Mouse (Mus musculus): Measurements from ENCODE around the gene Hivep2. TPM values are rescaled to one million over a fixed set of nuclear protein-coding genes. Genes with fewer than 3 reads are reported as not detected.
A peak's percentile ranks its signal among the peaks of the same experiment; 100 is the strongest.

The Hivep2 gene
- polyA plus RNA-seq, 1 experiment: 8.7 TPM

DNA sequence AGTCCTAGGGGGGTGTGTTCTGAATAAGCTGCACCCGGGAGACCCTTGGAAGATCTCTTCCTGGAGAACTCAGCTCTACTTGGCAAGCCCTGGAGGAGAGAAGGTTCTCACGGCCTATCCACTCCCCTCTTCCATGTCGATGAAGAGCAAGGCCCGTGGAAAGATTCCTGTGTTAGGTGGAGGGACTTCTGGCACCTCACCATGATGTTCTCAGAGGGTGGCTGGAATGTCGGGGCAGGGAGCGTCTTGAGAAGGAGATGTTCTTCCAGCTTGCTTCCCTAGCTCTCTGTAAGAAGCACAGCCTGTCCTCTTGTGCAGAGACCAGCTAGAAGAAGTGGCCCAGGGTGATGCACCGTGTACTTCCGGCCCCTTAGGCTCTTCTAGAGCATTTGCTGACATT is 134.2 kb downstream of the Hivep2 start:
- no peaks in the 10 kb centered on the region for H3K4me1 ChIP-seq (ENCODE audit: control insufficient read depth, insufficient read depth, insufficient read length)
- TF ChIP-seq CTCF (IDR thresholded peaks at IDR 0.05; ENCODE audit: extremely low read depth, insufficient read depth, insufficient read length, insufficient replicate concordance) (no peak), POLR2A (IDR thresholded peaks at IDR 0.05; ENCODE audit: low read depth, low read length) (no peak)
- no peak overlapping the region for H3K27ac ChIP-seq (ENCODE audit: insufficient read depth, low read length)
- no peak overlapping the region for H3K4me3 ChIP-seq (ENCODE audit: extremely low read depth, insufficient read depth, insufficient read length)
- no peaks in the 10 kb centered on the region for H3K27me3 ChIP-seq (ENCODE audit: control insufficient read depth, insufficient read depth, low read length)
- 89% methylated on average over 8 of the region's 8 CpGs for WGBS
- no peak for DNase-seq (ENCODE audit: low read depth in 1 of 2, low spot score in 2 of 2)
- H3K36me3 ChIP-seq (ENCODE audit: control insufficient read depth, insufficient read depth, low read length): peaks cover 1% of the 10 kb centered on the region; the same call in 1 of the 2 replicates

DNA sequence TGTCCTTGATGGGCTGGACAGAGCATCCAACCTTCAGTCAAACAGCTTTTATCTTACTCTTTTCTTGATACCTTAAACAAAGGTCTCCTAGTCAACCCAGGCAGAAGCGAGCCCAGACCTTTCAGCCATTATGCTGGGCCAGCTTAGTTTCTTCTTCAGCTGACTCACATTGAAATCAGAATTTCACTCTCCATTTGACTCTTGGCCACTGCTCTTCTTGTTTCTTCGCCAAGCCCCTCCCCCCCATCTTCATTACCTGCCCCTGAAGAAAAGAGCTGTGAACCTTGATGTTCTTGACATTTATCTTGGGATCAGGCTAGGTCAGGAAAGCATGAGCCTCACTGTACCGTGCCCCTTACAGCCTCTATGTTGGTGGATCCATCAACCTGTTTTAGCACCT is 135.0 kb downstream of the Hivep2 start:
- Histone ChIP-seq H3K4me3 (ENCODE audit: extremely low read depth, insufficient read depth, insufficient read length) (no peak overlapping the region), H3K27me3 (ENCODE audit: control insufficient read depth, insufficient read depth, low read length) (no peaks in the 10 kb centered on the region), H3K4me1 (ENCODE audit: control insufficient read depth, insufficient read depth, insufficient read length) (no peaks in the 10 kb centered on the region), H3K36me3 (ENCODE audit: control insufficient read depth, insufficient read depth, low read length) (peaks cover 1% of the 10 kb centered on the region; the same call in 1 of the 2 replicates), H3K27ac (ENCODE audit: insufficient read depth, low read length) (no peak overlapping the region)
- WGBS: 89% methylated on average over 3 of the region's 3 CpGs
- DNase-seq (ENCODE audit: low read depth in 1 of 2, low spot score in 2 of 2): no peak
- TF ChIP-seq CTCF (IDR thresholded peaks at IDR 0.05; ENCODE audit: extremely low read depth, insufficient read depth, insufficient read length, insufficient replicate concordance): no peak
- no peak for TF ChIP-seq POLR2A (IDR thresholded peaks at IDR 0.05; ENCODE audit: low read depth, low read length)

DNA sequence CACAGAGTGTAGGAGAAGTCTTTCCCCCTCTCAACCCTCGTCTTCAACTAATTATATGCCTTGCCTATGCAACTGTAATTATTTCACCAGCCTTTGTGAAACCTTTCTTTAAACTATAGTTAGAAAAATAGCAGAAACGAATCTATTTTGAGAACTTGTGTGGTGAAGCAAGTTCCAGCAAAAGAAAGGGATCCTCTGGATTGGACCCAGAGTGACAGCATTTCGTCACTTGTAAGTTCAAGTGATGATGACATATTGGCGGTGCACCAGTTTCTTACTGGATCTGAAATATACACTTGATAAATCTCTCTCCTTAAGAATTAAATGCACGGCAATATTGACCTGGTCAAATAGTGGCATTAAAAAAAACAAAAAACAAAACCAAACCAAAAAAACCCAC is 136.1 kb downstream of the Hivep2 start:
- Histone ChIP-seq H3K27me3 (ENCODE audit: control insufficient read depth, insufficient read depth, low read length) (no peaks in the 10 kb centered on the region), H3K36me3 (ENCODE audit: control insufficient read depth, insufficient read depth, low read length) (peaks cover under 1% of the 10 kb centered on the region; the same call in 1 of the 2 replicates), H3K4me1 (ENCODE audit: control insufficient read depth, insufficient read depth, insufficient read length) (no peaks in the 10 kb centered on the region), H3K4me3 (ENCODE audit: extremely low read depth, insufficient read depth, insufficient read length) (no peak overlapping the region), H3K27ac (ENCODE audit: insufficient read depth, low read length) (no peak overlapping the region)
- TF ChIP-seq POLR2A (IDR thresholded peaks at IDR 0.05; ENCODE audit: low read depth, low read length) (no peak), CTCF (IDR thresholded peaks at IDR 0.05; ENCODE audit: extremely low read depth, insufficient read depth, insufficient read length, insufficient replicate concordance) (no peak)
- DNase-seq (ENCODE audit: low read depth in 1 of 2, low spot score in 2 of 2): no peak
- 83% methylated on average over 5 of the region's 5 CpGs for WGBS

DNA sequence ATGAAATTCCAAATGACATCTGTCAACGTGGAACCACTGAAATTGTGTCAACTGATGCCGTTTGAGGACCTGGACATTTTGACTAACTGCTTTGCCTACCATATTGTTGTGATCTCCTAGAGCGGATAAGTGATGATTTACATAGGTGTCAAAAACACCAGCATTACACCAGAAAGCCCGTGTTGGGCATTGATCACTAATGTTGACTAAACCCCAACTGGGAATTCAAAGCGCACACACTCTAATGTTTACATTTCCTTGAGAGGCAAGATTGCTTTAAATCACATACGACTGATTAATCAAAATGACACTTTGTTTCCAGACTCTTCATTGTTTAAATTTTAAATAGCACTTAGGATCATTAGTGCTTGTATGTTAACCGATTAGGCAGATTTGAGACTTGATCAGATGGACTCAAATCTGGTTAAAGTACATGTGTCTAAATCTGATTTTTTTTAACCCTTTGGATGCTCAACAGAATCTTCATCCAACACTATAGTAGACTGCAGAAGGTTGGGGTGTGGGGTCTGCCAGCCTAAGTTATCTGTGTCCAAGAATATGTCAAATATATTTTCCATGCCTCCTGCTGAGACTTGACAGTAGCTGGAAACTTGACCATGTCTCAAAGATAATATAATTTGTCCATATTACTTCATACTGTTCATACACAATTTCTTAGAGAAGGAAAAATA is 142.3 kb downstream of the Hivep2 start:
- H3K36me3 ChIP-seq (ENCODE audit: control insufficient read depth, insufficient read depth, low read length): peaks cover 1% of the 10 kb centered on the region; the same call in 1 of the 2 replicates
- DNase-seq (ENCODE audit: low read depth in 1 of 2, low spot score in 2 of 2): no peak
- H3K27ac ChIP-seq (ENCODE audit: insufficient read depth, low read length): no peak overlapping the region
- no peaks in the 10 kb centered on the region for H3K27me3 ChIP-seq (ENCODE audit: control insufficient read depth, insufficient read depth, low read length)
- no peak overlapping the region for H3K4me3 ChIP-seq (ENCODE audit: extremely low read depth, insufficient read depth, insufficient read length)
- no peaks in the 10 kb centered on the region for H3K4me1 ChIP-seq (ENCODE audit: control insufficient read depth, insufficient read depth, insufficient read length)
- no peak for TF ChIP-seq CTCF (IDR thresholded peaks at IDR 0.05; ENCODE audit: extremely low read depth, insufficient read depth, insufficient read length, insufficient replicate concordance)
- no peak for TF ChIP-seq POLR2A (IDR thresholded peaks at IDR 0.05; ENCODE audit: low read depth, low read length)
- 89% methylated on average over 7 of the region's 7 CpGs for WGBS

DNA sequence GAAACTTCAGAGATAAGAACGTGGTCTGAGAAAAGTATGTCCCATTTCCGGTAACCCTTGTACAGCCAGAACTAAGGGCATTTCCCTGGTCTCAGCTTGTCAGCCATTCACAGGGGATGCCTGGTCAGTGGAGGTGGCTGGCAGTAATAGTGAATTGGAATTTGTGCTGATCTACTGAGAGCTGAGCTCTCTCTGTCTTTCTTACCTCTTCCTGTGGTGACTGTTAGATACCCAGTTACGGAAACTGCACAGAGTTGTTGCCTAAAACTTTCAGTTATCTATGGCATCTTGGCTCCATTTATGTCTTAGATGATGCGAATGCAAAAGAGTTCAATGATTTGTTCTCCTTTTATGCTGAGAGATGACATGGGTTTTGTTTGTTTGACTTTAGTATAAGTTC is 150.0 kb downstream of the Hivep2 start:
- no peaks in the 10 kb centered on the region; the same call in 1 of the 2 replicates for H3K4me1 ChIP-seq (ENCODE audit: control insufficient read depth, insufficient read depth, insufficient read length)
- H3K36me3 ChIP-seq (ENCODE audit: control insufficient read depth, insufficient read depth, low read length): no peaks in the 10 kb centered on the region
- 79% methylated on average over 4 of the region's 4 CpGs for WGBS
- TF ChIP-seq POLR2A (IDR thresholded peaks at IDR 0.05; ENCODE audit: low read depth, low read length) (no peak), CTCF (IDR thresholded peaks at IDR 0.05; ENCODE audit: extremely low read depth, insufficient read depth, insufficient read length, insufficient replicate concordance) (no peak)
- no peak overlapping the region for H3K4me3 ChIP-seq (ENCODE audit: extremely low read depth, insufficient read depth, insufficient read length)
- no peak for DNase-seq (ENCODE audit: low read depth in 1 of 2, low spot score in 2 of 2)
- no peaks in the 10 kb centered on the region for H3K27me3 ChIP-seq (ENCODE audit: control insufficient read depth, insufficient read depth, low read length)
- 0 out of 2 replicates have a peak overlapping the region, but pooled peaks have one; percentile 12 for H3K27ac ChIP-seq (ENCODE audit: insufficient read depth, low read length)

DNA sequence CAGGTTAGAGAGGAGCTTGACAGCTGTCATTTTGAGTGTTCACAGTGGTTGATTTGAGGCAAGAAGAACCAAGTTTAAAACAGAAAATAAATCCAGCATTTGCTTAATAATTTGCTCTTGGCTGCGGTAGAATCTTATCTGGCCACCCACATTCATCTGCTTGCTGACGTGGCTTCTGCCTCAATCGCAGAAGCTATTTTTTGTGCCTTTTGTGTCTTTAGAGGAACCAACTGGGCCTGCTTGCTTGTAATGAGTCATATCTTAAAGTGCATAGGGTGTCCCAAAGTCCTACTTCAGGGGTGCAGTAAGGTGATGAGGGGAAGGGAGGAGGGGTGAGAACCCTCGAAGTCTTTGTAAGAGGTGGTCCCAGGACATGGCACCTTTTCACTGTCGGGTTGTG is 151.1 kb downstream of the Hivep2 start:
- no peak overlapping the region for H3K27ac ChIP-seq (ENCODE audit: insufficient read depth, low read length)
- WGBS: 75% methylated on average over 5 of the region's 5 CpGs
- TF ChIP-seq POLR2A (IDR thresholded peaks at IDR 0.05; ENCODE audit: low read depth, low read length) (no peak), CTCF (IDR thresholded peaks at IDR 0.05; ENCODE audit: extremely low read depth, insufficient read depth, insufficient read length, insufficient replicate concordance) (no peak)
- no peaks in the 10 kb centered on the region; the same call in 1 of the 2 replicates for H3K4me1 ChIP-seq (ENCODE audit: control insufficient read depth, insufficient read depth, insufficient read length)
- no peak for DNase-seq (ENCODE audit: low read depth in 1 of 2, low spot score in 2 of 2)
- H3K36me3 ChIP-seq (ENCODE audit: control insufficient read depth, insufficient read depth, low read length): no peaks in the 10 kb centered on the region
- H3K27me3 ChIP-seq (ENCODE audit: control insufficient read depth, insufficient read depth, low read length): no peaks in the 10 kb centered on the region
- H3K4me3 ChIP-seq (ENCODE audit: extremely low read depth, insufficient read depth, insufficient read length): no peak overlapping the region

DNA sequence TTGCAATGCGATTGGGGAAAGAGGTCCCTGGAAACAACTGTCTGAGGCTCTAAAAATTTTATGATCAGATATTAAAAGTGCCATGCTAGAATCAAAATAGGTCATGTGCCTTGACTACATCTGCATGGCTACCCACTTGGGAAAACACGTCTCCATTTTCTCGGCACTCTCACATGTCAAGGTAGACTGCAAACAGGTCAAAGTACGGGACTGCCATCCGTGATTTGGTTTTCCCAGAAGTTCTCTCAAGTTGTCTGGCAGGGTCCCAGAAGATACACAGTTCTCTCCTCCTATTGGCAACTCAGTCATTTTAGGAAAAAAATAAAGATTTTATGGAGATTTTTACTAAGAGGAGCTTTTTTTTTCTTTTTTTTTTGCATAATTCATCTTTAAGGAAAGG is 153.3 kb downstream of the Hivep2 start:
- no peak overlapping the region for H3K27ac ChIP-seq (ENCODE audit: insufficient read depth, low read length)
- no peak overlapping the region for H3K4me3 ChIP-seq (ENCODE audit: extremely low read depth, insufficient read depth, insufficient read length)
- TF ChIP-seq CTCF (IDR thresholded peaks at IDR 0.05; ENCODE audit: extremely low read depth, insufficient read depth, insufficient read length, insufficient replicate concordance) (no peak), POLR2A (IDR thresholded peaks at IDR 0.05; ENCODE audit: low read depth, low read length) (no peak)
- no peaks in the 10 kb centered on the region for H3K27me3 ChIP-seq (ENCODE audit: control insufficient read depth, insufficient read depth, low read length)
- 96% methylated on average over 5 of the region's 5 CpGs for WGBS
- no peaks in the 10 kb centered on the region; the same call in 1 of the 2 replicates for H3K4me1 ChIP-seq (ENCODE audit: control insufficient read depth, insufficient read depth, insufficient read length)
- no peak for DNase-seq (ENCODE audit: low read depth in 1 of 2, low spot score in 2 of 2)
- H3K36me3 ChIP-seq (ENCODE audit: control insufficient read depth, insufficient read depth, low read length): no peaks in the 10 kb centered on the region

Data from spleen, adult 2 months (tissue).